Mouse (Mus musculus) lung, adult 2 months (tissue): ENCODE measurements around the gene Cdh9.

ENCODE experiments used
- CTCF ChIP-seq: fragments of 200-500 bp; IDR thresholded peaks from 2 replicates; pipeline ENCODE4 v1.5.1; 2011; ENCODE audit warnings: mild to moderate bottlenecking, low read length, control low read depth; ENCODE audit not compliant: insufficient read depth
- POLR2A ChIP-seq: fragments of 200-500 bp; IDR thresholded peaks from 2 replicates; pipeline ENCODE4 v1.6.1; 2011; ENCODE audit warnings: low read depth, mild to moderate bottlenecking, control low read depth, low read length, borderline replicate concordance; ENCODE audit errors: extremely low read depth

DNA sequence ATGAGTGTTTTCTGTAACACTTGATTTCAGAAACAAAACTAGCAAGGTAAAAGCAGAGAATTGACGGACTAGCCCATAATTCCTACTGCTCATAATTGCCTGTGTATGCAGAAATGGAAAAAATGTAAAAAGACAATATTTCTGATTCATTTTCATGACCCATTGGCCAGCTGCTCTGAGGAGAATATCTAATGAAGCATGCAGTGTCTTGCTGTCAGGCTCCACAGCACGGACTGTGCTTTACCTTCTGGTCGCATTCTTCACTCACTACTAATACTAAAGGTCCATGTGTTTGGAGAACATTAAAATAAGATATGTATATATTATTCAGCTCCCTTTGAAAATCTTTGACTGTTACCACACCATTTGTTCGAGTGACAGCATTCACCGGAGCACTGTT is 49.5 kb upstream of the Cdh9 start:
- TF ChIP-seq CTCF (no peak), POLR2A (no peak)
